Mouse (Mus musculus) hematopoietic stem cell, adult 5-6 weeks (primary cell): ENCODE measurements around the gene Dync1li2. TPM values are rescaled to one million over a fixed set of nuclear protein-coding genes. Genes with fewer than 3 reads are reported as not detected.
A peak's percentile ranks its signal among the peaks of the same experiment; 100 is the strongest.

ENCODE experiments used
- ATAC-seq, 2 experiments: fragments of 125-278 bp in 1 of 2; replicated peaks in 1 of 2; 2 replicates each; pipeline ENCODE4 v1.8.0; 2016 to 2017; ENCODE audit warnings: inconsistent platforms in 2 of 2, mild to moderate bottlenecking in 2 of 2, moderate number of reproducible peaks in 2 of 2, low read depth in 1 of 2, moderate TSS enrichment in 1 of 2; ENCODE audit not compliant: low FRiP score in 2 of 2, poor library complexity in 2 of 2, severe bottlenecking in 2 of 2, insufficient read depth in 1 of 2, low TSS enrichment in 1 of 2
- total RNA-seq: library from RNA; stranded (forward); fragments of 172-1452, 232-1000 nt; gene quantifications from 2 replicates; pipeline ENCODE4 v1.2.3, GENCODE M21; 2017

Dync1li2 gene
- total RNA-seq, result 74.0 and 74.4 TPM in 2 replicates

- peak; percentile 88 to 91 for ATAC-seq
These were observed at the start of gene Dync1li2 for GRCm38 (mm10) chr8:104442299-104443124. TSS of gene Dync1li2 (minus strand) at chr8:104443047.

GRCm38 (mm10) chr8:104479091-104479490 lies 36.2 kb upstream of the Dync1li2 start:
- ATAC-seq, result no peak

- ATAC-seq, result no peak
These were observed 29.6 kb upstream of the Dync1li2 start for GRCm38 (mm10) chr8:104472465-104472864.

GRCm38 (mm10) chr8:104467463-104467862 lies 24.6 kb upstream of the Dync1li2 start:
- no peak for ATAC-seq

GRCm38 (mm10) chr8:104452177-104452576 lies 9.3 kb upstream of the Dync1li2 start:
- ATAC-seq, result no peak

GRCm38 (mm10) chr8:104448796-104449195 lies 5.9 kb upstream of the Dync1li2 start:
- ATAC-seq, result no peak

- no peak for ATAC-seq
These were observed 3.2 kb upstream of the Dync1li2 start for GRCm38 (mm10) chr8:104446016-104446415.

- no peak for ATAC-seq
These were observed 2.4 kb upstream of the Dync1li2 start for GRCm38 (mm10) chr8:104445248-104445647.

GRCm38 (mm10) chr8:104443125-104443679 lies 355 bp upstream of the Dync1li2 start:
- no peak for ATAC-seq

- ATAC-seq, result no peak
These were observed 1.2 kb downstream of the Dync1li2 start for GRCm38 (mm10) chr8:104441613-104442012.

- ATAC-seq, result no peak
These were observed 3.4 kb downstream of the Dync1li2 start for GRCm38 (mm10) chr8:104439461-104439860.

- ATAC-seq, result no peak
These were observed 5.2 kb downstream of the Dync1li2 start for GRCm38 (mm10) chr8:104437494-104438135.

GRCm38 (mm10) chr8:104436591-104436990 lies 6.3 kb downstream of the Dync1li2 start:
- no peak for ATAC-seq

- ATAC-seq, result peak; percentile 91
These were observed 6.8 kb downstream of the Dync1li2 start for GRCm38 (mm10) chr8:104436038-104436437.

- ATAC-seq, result no peak
These were observed 8.0 kb downstream of the Dync1li2 start for GRCm38 (mm10) chr8:104434826-104435354.

- no peak for ATAC-seq
These were observed 8.6 kb downstream of the Dync1li2 start for GRCm38 (mm10) chr8:104434275-104434674.

- no peak for ATAC-seq
These were observed 9.5 kb downstream of the Dync1li2 start for GRCm38 (mm10) chr8:104433191-104433842.

GRCm38 (mm10) chr8:104432656-104433055 lies 10.2 kb downstream of the Dync1li2 start:
- ATAC-seq, result no peak
